Mouse (Mus musculus) MN1 (cell line): ENCODE measurements around the gene Ap2s1.

Experiments used
- DNase-seq: peaks from one replicate; pipeline ENCODE4 v3.0.0-alpha.2; 2016; ENCODE audit warnings: low spot score

Ap2s1 gene

DNA sequence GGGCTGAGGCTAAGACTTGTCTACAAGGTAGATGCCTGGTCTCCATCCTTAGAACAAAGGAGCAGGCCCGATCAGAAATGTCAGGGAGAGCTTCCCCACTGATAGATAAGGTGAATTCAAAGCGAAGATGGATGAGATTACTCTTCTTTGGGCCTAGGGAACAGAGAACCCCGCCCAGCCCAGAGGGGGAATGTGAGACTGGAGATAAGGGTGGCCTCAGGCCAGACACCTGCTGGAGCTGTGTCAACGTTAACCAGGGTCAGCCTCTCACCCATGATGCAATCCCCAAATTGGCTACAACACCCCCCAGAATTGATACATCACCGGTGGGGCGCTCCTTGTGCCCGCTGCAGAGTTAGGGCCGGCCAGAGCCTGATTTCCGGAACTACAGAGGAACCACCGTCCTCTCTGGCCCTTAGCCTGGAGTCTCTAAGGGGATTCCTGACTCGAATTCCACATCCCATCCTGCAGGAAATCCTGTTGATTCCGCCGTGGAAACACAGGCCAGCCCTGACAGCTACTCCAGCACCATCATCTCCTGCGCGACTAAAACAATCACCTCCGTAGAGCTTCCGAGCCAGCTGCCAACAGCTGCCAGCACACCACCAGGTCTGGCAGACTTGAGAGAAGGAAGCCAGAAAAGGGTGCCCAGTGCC, 17.3 kb downstream of the Ap2s1 start:
- DNase-seq, result no peak

DNA sequence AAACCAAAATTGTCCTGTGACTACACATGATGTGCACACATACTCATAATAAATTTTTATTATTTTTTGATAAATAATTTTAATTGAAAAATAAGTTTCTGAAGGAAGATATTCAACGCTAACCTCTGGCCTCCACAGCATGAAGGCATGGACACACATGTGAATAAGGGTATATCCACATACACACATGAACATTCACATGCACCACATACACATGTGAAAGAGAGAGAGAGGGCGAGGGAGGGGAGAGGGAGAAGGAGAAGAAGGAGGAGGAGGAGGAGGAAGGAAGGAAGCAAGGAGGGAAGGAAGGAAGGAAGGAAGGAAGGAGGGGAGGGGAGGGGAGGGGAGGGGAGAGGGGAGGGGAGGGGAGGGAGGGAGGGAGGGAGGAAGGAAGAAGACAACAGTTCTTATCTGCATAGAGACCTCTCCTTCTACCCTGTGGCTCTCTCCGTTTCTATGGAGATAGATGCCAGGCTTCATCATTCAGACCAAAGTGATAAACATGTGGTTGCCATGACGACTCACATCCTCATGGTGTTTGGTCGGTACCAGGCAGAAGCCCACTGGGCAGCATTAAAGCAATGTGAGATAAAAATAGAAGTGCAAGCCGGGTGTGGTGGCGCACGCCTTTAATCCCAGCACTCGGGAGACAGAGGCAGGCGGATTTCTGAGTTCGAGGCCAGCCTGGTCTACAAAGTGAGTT, 20.8 kb downstream of the Ap2s1 start:
- peak; percentile 55 for DNase-seq

DNA sequence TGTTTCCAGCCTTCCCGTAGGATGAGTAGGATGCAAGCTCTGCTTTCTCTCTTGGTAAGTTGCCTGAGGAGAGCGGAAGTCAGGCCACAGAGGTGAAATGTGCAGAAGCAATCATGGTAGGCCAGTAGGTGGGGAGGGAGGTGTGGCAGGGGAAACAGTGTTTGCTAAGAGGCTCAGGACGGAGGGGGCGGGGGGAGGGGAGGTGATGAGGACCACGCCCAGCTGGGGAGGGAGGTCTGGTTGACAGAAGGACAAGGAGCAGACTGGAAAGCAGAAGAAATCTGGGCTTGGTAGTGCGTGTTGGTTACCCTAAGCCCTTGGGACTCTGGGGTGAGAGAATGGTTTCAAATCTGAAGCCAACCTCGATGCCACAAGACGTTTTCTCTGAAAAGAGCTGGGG, 22.1 kb downstream of the Ap2s1 start:
- DNase-seq, result peak; percentile 17

DNA sequence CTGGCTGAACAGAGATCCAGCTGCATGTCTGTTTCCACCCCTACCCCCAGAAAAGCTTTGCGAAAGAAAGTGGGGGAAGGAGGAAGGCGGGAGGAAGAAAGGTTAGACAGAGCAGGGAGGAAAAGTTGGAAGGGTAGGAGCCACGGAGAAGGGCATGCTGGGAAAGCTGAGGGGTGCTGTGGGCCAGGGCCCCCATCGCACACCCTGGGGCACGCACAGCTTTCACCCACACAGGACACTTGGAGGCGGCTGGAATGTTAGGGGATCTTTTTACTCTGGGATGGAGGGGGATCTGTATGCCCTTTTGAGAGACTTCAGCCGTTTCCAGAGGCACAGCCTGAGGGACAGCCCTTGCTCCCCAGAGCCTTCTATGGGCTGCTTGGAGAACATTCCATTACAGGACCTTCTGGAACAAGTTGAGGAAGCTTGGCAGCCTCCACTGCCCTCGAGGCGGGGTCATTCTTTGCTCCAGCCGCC, 22.8 kb downstream of the Ap2s1 start:
- DNase-seq, result no peak

DNA sequence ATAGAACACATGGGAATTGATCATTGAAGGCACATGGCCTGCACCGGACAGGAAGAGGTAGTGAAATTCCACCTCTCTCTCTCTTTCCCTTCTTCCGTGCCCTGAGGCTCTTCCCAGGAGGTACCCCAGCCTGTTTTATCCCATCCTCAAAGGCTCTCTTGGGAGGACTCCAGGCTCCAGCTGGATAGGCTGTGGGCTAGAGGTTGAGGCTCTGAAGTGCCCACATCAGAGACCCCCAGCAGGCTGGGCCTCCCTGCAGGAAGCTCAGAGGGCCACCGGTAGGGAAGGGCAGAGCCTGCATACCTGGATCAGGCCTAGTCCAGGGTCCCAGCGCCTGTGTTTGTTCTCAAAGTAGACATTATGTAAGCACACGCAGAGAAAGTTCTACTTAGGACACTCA, 23.4 kb downstream of the Ap2s1 start:
- no peak for DNase-seq

DNA sequence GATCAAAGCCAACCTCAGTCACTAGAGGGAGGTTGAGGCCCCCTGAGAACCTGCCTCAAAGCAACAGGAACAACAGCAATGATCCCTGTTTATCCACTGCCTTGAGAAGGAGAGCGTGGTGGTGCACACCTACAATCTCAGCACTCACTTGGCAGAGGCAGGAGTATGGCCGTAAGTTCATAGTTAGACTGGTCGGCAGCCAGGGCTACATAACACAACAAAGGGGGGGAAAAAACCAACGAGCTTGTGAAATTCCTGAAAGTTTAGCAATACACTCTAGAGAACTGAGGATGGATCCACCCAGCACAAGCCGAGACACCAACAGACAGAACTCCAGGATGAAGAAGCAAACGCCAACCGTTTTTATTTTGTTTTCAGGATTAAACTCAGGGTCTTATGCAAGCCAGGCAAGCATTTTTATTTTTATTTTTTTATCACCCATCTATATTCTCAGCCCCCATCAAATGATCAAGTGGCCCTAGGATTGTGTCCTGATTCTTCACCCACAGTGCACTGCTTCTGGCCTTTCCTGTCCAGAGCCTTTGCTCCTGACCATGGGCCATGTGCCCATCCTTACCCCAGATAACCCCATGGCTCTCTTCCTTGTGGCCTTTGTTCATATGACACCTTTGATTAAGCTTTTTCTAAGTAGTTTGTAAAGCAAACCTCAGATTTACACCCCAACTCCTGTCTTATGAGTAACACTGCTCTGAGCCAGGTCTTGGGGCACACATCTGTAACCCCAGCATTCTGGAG, 25.4 kb downstream of the Ap2s1 start:
- no peak for DNase-seq

DNA sequence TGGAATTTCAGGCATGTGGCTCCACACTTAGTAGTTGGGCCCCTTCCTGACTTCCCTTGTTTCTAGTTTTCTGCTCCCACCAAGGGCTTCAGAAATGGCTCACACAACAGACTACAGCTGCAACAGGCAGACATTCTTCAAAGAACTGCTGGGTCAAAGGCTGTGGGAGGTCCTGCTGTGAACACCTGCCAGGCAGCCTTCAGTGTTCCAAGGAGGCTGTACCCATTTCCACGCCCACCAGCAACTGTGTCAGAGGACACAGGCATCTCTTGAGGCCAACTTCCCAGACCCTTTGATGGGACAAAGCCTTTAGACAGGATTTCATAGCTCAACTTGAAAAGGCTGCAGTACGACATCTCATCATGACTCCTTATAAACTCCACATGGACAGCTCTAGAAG, 28.2 kb downstream of the Ap2s1 start:
- DNase-seq, result no peak

DNA sequence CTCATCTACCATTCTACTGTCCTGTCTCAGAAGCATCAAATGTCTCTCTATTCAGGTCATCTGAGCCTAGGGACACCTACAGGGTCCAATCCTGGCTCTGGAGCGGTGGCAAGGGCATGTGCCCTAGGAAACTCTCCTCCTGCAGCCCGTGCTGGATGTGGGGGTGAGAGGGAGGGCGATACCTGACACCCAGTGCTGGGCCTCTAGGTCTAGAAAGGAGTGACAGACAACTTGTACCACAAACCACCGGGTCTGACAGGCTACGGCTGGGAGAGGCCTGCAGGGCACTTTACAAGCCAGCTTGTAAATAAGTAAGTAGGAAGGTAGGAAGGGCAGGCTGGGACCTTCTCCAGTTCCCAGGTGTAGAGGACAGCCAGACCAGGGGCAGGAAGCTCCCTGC, 37.7 kb downstream of the Ap2s1 start:
- no peak for DNase-seq

DNA sequence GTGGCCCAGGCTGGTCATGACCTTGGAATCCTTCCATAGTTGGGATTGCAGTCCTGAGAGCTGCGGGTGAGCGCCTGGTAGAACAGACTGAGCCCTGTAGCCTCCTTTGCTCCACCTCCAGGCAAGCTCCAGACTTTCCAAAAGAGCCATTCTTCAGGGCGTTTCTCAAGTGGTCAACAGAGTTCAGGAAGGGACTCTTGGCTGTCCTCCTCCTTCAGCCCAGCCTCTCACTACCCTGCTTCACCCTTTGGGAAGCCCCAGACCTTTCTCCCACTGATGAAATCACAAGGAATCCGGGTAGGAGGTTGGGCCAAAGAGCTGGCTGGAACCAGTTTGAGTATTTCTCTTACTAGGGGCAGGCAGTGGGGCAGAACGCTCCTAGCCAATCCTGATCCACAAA, 41.9 kb downstream of the Ap2s1 start:
- peak; percentile 52 for DNase-seq

DNA sequence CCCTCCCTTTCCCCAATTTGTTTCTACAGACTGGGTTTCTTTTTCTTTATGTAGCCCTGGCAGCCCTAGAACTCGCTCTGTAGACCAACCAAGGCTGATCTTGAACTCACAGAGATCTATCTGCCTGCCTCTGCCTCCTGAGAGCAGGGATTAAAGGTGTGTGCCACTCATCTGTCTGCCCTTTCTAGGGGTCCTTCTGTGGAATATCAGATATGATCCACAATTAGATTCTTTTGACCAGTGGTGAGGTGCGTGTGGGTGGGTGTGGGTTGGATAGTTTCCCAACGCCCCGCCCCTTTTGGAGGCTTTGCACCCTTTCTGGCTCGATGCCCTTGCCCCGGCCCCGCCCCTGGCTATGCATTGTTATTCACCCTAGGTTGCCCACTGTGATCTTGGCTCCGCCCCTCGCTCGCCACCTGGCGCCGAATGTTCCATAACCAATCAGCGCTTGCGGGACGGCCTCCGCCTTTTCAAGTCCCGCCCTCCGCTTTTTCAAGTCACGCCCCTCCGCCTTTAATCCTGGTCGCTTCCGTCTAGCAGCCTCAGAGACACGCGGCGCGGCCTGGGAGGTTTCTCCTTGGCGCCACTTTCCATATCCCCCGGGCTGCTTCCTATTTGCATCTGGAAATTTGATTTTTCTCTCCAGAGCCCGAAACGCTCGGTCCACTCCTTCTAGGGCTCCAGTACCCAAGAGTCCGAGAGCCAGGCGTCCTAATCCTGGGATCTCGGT, 42.8 kb downstream of the Ap2s1 start, which contains the start of gene Slc1a5:
Slc1a5 (plus strand) TSS at position 516 of the 730 bp plus-strand sequence.
- peak; percentile 97 for DNase-seq

DNA sequence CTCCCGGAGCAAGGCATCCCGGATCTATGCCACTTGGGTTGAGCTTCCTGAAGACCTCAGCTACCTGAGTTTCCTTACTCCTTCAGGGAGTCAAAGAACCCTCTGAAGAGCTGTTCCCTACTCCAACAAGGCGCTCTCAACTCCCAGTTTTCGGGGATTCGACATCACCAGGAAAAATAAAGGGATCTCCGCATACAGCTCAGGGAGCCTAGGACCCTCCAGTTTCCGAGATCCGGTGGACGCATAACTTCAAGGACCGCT, 43.3 kb downstream of the Ap2s1 start:
- DNase-seq, result no peak

DNA sequence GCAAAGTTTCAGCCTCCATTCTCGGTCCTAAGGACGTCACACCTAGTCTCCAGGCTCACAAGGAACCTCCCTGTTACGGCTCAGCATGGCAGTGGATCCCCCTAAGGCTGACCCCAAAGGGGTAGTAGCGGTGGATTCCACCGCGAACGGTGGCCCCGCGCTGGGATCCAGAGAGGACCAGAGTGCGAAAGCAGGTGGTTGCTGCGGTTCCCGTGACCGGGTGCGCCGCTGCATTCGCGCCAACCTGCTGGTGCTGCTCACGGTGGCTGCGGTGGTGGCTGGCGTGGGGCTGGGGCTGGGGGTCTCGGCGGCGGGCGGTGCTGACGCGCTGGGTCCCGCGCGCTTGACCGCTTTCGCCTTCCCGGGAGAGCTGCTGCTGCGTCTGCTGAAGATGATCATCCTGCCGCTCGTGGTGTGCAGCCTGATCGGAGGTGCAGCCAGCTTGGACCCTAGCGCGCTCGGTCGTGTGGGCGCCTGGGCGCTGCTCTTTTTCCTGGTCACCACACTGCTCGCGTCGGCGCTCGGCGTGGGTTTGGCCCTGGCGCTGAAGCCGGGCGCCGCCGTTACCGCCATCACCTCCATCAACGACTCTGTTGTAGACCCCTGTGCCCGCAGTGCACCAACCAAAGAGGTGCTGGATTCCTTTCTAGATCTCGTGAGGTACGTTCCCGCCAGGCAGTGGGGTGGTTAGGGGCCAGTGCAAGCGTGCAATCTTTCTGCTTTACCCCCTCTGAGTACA, 43.8 kb downstream of the Ap2s1 start:
- peak; percentile 25 for DNase-seq

DNA sequence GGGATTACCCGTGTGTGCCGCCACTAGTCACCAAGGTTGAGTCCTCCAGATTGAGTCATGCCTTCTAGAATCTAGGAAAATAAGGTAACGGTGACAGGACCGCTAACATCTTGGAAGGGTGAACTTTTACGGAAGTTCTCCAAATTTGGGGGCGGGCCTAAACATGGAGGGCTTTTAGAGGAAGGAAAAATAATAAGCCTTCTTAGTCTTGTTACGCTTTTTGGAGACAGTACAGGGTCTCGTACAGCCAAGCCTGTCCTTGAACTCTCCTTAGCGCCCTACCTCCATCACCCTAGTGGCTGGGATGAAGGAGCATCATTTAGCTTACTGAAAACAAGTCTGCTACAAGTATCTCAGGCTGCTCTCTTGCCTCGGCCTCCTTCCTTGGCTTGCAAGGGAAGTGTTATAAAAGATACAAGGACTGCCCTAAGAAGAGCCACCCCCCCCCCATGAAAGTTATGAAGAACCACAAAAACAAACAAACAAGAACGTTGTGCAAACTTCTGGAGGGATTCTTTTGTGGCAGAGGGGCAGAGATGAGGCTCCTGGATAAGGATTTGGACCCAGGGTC, 44.4 kb downstream of the Ap2s1 start:
- peak; percentile 24 for DNase-seq

DNA sequence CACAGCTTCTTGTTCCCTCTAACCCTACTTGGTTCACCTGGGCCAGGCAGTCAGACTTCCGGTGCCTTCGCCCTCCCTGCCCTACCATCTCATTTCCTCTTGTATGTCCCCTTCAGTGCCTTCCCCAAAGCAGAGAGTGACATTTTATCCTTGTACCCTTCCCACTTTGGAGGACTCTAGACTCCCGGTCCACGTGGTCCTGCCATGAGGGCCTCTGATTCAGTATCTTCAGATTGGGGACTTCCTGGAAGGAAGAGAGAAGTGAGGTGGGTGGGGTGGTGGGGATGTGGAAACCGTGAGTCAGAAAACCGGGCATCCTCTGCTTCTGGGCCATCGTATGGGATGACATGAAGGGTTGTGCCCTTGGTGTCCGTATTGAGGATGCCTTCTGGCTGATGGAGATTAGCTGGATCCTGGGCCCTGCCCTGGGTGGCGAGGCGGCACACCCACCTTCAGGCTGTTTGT, 45.0 kb downstream of the Ap2s1 start:
- peak; percentile 19 for DNase-seq

DNA sequence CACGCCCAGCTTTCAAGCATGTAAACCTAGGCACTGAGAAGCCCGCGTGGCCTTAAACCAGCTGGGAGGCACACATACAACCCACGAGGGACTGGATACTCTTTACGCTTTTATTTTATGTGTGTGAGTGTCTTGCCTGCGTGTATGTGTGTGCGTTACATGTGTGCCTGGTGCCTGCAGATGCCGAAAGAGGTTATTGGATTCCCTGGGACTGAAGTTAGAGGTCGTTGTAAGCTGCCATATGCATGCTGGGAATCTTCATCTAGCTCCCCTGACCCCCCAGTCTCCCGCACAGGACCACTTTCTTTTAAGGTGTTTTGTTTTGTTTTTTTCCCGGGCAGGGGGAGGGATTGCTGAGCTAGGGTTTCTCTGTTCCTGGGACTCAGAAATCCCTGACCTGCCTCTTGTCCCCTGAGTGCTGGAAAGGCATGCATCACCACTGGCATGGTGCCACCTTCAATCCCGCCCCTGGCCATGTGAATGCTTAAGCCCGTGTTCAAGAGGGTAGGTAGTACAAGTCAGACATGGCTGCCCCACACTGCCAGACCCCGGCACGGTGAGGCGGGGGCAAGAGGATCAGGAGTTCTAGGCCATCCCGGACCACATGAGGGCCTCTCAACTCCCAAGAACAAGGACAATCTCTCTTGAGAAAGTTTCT, 45.7 kb downstream of the Ap2s1 start:
- peak; percentile 85 for DNase-seq

DNA sequence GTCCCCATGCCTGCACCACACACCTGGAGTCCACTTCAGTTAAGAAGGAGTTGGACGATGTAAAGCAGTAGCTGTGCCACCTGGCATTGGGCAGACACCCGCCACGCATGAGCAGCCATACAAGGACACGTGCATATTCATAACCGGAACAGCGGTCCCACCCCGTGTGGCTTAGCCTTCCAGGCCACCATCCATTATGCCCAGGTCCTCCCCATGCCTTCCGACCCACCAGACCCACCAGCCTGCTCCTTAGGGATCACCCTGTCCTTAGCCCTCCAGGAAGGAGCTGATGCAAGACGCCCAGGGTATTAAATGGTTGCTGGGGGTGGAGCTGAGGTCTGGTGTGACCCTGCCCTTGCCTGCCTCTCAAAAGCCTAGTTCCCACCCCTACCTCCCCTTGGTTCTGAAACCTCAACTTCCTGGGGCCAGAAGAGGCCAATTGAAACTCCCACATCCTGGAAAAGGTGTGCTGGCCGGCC, 46.3 kb downstream of the Ap2s1 start:
- peak; percentile 74 for DNase-seq

DNA sequence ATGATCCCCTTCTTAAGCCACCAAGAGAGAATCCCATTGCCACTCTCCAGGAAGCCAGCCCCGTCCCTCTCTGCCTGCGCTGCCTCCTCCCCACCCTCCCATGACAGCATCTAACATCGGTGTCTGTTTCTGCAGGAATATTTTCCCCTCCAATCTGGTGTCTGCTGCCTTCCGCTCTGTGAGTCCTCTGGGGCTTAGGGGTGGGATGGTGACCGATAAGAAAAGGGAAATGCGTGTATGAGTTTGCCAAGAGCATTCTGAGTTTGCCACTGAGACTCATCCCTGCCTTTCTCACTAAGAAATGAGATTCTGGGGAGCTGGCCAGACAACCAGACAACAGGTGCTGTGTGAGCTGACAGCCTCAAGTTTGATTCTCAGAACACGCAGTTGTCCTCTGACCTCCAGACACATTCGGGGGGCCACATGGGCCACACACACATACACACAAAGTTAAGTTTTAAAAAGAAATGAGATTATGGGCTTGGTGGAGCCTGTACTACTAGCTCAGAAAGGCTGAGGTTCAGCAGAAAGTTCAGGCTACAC, 47.4 kb downstream of the Ap2s1 start:
- peak; percentile 37 for DNase-seq

DNA sequence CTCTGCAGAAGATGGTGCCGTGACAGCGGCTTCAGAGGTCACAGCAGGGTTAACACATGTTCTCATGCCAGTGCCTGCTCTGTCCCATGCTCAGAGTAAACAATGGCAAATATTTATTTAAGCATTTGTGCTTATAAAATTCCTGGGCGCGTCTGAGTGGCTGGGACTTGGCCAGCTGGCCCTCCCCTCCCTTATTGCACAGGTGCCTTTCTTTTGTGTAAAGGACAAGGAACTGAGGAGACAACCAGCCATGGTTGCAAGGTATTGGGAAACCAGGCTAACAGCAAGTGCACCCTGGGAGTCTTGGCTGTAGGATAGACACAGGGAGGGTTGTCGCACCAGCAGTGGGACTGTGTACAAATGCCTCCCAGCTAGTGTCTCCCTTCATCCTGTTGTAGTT, 54.1 kb downstream of the Ap2s1 start:
- no peak for DNase-seq

DNA sequence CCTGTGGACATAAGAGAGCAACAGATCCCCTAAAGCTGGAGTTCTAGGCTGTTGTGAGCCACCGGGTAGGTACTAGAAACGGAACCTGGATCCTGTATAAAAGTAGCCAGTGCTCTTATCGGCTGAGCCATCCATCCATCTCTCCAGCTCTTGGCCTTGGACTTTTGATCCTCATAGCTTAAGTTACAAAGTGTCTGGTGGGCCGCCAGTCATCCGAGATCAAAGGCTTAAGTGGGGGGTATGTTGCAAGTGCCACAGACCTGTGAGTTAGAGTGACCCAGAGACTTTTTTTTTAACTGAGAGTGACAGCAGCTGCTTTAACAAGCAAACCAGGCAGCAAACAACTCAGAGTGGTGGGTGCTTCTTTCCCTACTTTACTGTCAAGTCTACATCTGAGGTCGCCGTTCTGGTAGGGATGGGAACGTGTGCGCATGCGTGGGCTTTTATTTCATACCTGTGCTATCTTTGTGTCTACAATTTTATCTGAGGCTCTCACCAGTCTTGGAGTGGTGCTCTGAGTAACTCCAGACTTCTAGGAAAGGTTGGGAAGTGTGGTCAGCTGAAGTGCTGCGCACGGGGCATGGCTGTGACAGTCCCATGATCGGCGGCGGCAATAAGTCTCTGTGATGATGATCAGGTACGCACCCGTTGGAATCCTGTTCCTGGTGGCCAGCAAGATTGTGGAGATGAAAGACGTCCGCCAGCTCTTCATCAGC, 55.0 kb downstream of the Ap2s1 start:
- no peak for DNase-seq

DNA sequence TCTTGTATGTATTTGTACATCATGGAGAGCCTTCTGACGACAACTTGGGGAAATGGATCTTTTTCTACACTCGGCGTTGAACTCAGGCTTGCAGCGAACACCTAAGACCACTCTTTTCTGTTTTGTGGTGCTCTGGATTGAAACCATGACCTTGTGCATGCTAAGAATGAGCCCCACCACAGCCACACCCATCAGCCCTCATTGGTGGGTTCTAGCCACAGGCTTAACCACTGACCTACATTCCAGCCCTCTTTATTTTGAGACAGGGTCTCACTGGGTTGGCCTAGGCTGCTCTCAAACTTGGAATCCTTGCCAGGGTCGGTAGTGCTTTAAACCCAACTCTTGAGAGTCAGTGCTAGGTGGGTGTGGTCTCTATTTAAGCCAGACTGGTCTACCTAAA, 56.7 kb downstream of the Ap2s1 start:
- no peak for DNase-seq
